Mouse (Mus musculus) midbrain, embryonic 15.5 days (tissue): ENCODE measurements around the gene Zfp113. TPM values are rescaled to one million over a fixed set of nuclear protein-coding genes. Genes with fewer than 3 reads are reported as not detected.
A peak's percentile ranks its signal among the peaks of the same experiment; 100 is the strongest.

Experiments
- microRNA counts: library from miRNA; unstranded; fragments of <30 nt; microRNA quantifications from one replicate; lab custom pipeline; 2016
- microRNA-seq: library from miRNA; unstranded; fragments of <30 nt; microRNA quantifications from one replicate; pipeline ENCODE4, GENCODE M21; 2016
- polyA plus RNA-seq: library from polyadenylated mRNA; unstranded; fragments of >200 nt; fragmentation: Nextera tagmentation; extraction: Ambion mirVana; gene quantifications from 2 replicates; pipeline ENCODE4 v1.2.1, GENCODE M21; 2015

Zfp113 gene
- polyA plus RNA-seq, 1 experiment from 2014 or later, result 33.7 TPM

MicroRNAs encoded within 50 kb of the gene (microRNA counts, 519-probe panel; counts per million panel counts)
- 3,724 counts per million, percentile 84 among the panel's probes with 10 or more counts for microRNA mmu-miR-106b (lab: Ali Mortazavi, UCI)
- 4,543 counts per million, percentile 95 among the panel's probes with 10 or more counts for microRNA mmu-miR-25 (lab: Ali Mortazavi, UCI)
- microRNA mmu-miR-93 (lab: Ali Mortazavi, UCI), result 3,823 counts per million, percentile 85 among the panel's probes with 10 or more counts

Small RNAs within 50 kb of the gene (microRNA-seq; reads per million reads assigned to microRNA genes)
- 7,594 reads per million, percentile 94 among the genes with 10 or more reads in this experiment for gene Mir106b
- 387 reads per million, percentile 68 among the genes with 10 or more reads in this experiment for gene Mir25
- 14,006 reads per million, percentile 97 among the genes with 10 or more reads in this experiment for gene Mir93

Other genes starting within 250 kb of the Zfp113 start
- gene Cyp3a13, start 234.1 kb downstream of the Zfp113 start, polyA plus RNA-seq, result not detected in 2 replicates
- gene Gjc3, start 192.6 kb downstream of the Zfp113 start, polyA plus RNA-seq, result 0.31 and 0.43 TPM in 2 replicates
- gene Azgp1, start 174.2 kb downstream of the Zfp113 start, polyA plus RNA-seq, result not detected in 2 replicates
- not detected in 2 replicates for gene Smok3a, start 134.5 kb downstream of the Zfp113 start, polyA plus RNA-seq
- not detected in 2 replicates for gene Smok3b, start 134.3 kb downstream of the Zfp113 start, polyA plus RNA-seq
- gene Smok3c, start 102.5 kb downstream of the Zfp113 start, polyA plus RNA-seq, result not detected in 2 replicates
- 24.5 and 25.8 TPM in 2 replicates for gene Zkscan1, start 70.7 kb downstream of the Zfp113 start, polyA plus RNA-seq
- gene Zscan21, start 38.8 kb downstream of the Zfp113 start, polyA plus RNA-seq, result 104 and 111 TPM in 2 replicates
- gene Cops6, start 5.3 kb upstream of the Zfp113 start, polyA plus RNA-seq, result 310 and 323 TPM in 2 replicates
- gene Ap4m1, start 16.3 kb upstream of the Zfp113 start, polyA plus RNA-seq, result 28.5 and 30.5 TPM in 2 replicates
- gene Mcm7, start 16.7 kb upstream of the Zfp113 start, polyA plus RNA-seq, result 93.3 and 95.3 TPM in 2 replicates
- gene Taf6, start 31.7 kb upstream of the Zfp113 start, polyA plus RNA-seq, result 83.6 and 86.5 TPM in 2 replicates
- gene Cnpy4, start 31.7 kb upstream of the Zfp113 start, polyA plus RNA-seq, result 33.3 and 35.5 TPM in 2 replicates
- gene Mblac1, start 38.6 kb upstream of the Zfp113 start, polyA plus RNA-seq, result 15.1 and 18.5 TPM in 2 replicates
- gene Nxpe5, start 70.2 kb upstream of the Zfp113 start, polyA plus RNA-seq, result 0.06 TPM in 1 of 2 replicates, not detected in the other
- gene Lamtor4, start 99.7 kb upstream of the Zfp113 start, polyA plus RNA-seq, result 96.4 and 108 TPM in 2 replicates
- gene BC037034, start 108.3 kb upstream of the Zfp113 start, polyA plus RNA-seq, result 19.5 and 20.8 TPM in 2 replicates
- 2.1 and 2.9 TPM in 2 replicates for gene Gal3st4, start 117.1 kb upstream of the Zfp113 start, polyA plus RNA-seq
- 0.04 and 0.09 TPM in 2 replicates for gene Gm43720, start 124.2 kb upstream of the Zfp113 start, polyA plus RNA-seq
- gene Gpc2, start 124.3 kb upstream of the Zfp113 start, polyA plus RNA-seq, result 218 and 231 TPM in 2 replicates
- 8.3 and 9.7 TPM in 2 replicates for gene Stag3, start 124.5 kb upstream of the Zfp113 start, polyA plus RNA-seq
- 0.22 TPM in 1 of 2 replicates, not detected in the other for gene Pvrig, start 186.2 kb upstream of the Zfp113 start, polyA plus RNA-seq